Mouse (Mus musculus): ENCODE results near the gene Sfn. TPM values are rescaled to one million over a fixed set of nuclear protein-coding genes. Genes with fewer than 3 reads are reported as not detected.

Gene Sfn
- polyA plus RNA-seq (2014; fragmentation: Illumina TruSeq; extraction: RNeasy Lipid Tissue Mini Kit (QIAGEN cat#74804); ENCODE audit: low read depth, low replicate concordance), result 1.8 TPM

GRCm38 (mm10) chr4:133601721-133602218, at the start of gene Sfn:
TSS of gene Sfn (minus strand) at chr4:133602168.

DNA sequence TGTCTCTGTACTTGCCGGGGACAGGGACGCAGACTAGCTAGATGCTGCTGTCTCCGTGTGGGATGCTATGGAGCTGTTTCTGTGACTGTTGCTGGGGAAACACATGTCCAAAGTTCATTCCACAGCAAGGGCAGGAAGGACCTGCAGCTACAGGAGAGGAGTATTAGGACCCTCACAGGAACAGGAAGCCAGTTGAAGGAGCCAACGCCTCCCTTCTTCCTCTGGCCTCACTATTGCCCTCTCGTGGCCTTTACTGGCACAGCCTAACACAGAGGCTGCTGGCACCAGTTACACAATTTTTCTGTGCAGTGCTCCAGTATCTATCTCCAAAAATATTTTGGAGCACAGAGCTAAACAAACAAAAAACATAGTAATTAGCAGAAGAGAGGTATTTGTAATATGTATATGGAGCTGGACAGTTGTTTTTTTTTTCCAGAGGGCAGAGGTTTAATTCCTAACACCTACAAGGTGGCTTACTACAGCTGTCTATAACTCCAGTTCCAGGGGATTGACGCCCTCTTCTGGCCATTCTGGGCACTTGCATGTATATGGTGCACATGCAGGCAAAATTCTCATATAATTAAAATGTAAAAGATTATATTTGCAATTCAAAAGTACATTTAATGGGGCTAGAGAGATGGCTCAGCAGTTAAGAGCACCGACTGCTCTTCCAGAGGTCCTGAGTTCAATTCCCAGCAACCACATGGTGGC, 48.2 kb upstream of the Sfn start, which contains the start of gene Zdhhc18:
Gene Zdhhc18, minus strand, starts transcription at position 166 of the 711 bp plus-strand sequence.

DNA sequence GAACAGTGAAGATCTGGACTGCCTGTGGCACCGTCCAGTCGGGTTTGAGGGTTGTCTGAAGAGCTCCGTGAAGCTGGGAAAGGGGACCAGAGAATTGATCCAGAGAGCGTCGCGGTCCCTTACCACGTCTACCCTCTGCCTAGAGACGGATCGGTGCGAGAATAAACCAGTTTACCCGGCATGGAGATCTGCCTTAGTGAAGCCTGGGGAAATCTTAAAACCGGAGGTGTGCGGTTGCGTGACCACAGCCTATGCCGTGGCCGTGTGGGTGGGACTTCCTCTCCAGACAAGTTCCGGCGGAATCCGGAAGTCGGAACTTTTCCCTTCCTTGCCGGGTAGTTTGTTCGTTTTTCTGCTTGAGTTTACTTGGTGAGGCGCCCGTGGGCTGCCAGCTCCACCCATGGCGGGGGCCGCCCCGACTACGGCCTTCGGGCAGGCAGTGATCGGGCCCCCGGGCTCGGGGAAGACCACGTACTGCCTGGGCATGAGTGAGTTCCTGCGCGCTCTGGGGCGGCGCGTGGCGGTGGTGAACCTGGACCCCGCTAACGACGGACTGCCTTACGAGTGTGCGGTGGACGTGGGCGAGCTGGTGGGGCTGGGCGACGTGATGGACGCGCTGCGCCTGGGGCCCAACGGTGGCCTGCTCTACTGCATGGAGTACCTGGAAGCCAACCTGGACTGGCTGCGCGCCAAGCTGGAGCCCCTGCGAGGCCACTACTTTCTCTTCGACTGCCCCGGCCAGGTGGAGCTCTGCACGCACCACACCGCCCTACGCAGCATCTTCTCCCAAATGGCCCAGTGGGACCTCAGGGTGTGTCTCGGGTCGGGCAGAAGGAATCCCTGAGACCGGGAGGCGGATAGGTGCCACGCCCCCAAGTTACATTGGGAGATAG, 17.7 kb downstream of the Sfn start, which contains the start of gene Gpn2:
Gene Gpn2, plus strand, starts transcription at position 304 of the 893 bp plus-strand sequence.

DNA sequence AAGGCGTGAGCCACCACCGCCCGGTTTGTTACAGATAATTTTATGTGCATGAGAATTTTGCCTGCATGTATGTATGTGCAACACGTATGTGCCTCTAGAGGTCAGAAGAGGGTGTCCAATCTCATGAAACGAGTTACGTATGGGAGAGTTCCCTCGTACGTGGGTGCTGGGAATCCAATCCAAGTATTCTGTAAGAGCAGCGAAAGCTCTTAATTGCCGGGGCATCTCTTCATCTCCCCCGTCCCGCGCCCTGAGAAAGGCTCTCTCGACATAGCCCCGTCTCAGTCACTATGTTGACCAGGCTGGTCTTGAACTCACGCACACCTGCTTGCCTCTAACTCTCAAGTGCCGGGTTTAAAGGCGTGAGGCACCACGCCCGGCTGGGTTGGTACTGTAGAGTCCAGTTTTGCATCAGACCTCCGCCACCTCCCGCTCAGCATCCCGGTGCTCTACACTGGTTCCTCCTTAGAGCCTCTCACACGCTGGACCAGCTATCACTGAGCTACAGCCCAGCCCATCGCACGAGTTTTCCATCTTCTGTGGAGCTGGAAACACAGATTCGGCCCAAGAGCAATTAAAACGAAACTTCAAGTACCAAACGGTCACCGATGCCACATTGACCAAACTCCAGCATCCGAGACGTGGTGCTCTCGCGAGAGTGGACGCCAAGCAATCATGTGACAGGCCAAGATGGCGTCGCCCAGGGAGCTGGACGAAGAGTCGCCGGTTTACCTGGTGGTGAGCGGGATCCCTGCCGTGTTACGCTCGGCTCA, 27.7 kb downstream of the Sfn start, which contains the start of gene Gpatch3:
Gene Gpatch3, plus strand, starts transcription at position 676 of the 773 bp plus-strand sequence.

GRCm38 (mm10) chr4:133552768-133553447, 49.1 kb downstream of the Sfn start, which contains the start of gene Nr0b2:
TSS of gene Nr0b2 (plus strand) at chr4:133553376.

Other genes starting within 250 kb of the Sfn start
- gene Wdtc1, start 248.7 kb downstream of the Sfn start, polyA plus RNA-seq (2014; fragmentation: Illumina TruSeq; extraction: RNeasy Lipid Tissue Mini Kit (QIAGEN cat#74804); ENCODE audit: low read depth, low replicate concordance), result 48.1 TPM
- gene Slc9a1, start 232.5 kb downstream of the Sfn start, polyA plus RNA-seq (2014; fragmentation: Illumina TruSeq; extraction: RNeasy Lipid Tissue Mini Kit (QIAGEN cat#74804); ENCODE audit: low read depth, low replicate concordance), result 16.6 TPM
- 1.3 TPM for gene Tent5b, start 122.0 kb downstream of the Sfn start, polyA plus RNA-seq (2014; fragmentation: Illumina TruSeq; extraction: RNeasy Lipid Tissue Mini Kit (QIAGEN cat#74804); ENCODE audit: low read depth, low replicate concordance)
- 4.7 TPM for gene Trnp1, start 103.6 kb downstream of the Sfn start, polyA plus RNA-seq (2014; fragmentation: Illumina TruSeq; extraction: RNeasy Lipid Tissue Mini Kit (QIAGEN cat#74804); ENCODE audit: low read depth, low replicate concordance)
- gene Kdf1, start 83.2 kb downstream of the Sfn start, polyA plus RNA-seq (2014; fragmentation: Illumina TruSeq; extraction: RNeasy Lipid Tissue Mini Kit (QIAGEN cat#74804); ENCODE audit: low read depth, low replicate concordance), result not detected
- 126 TPM for gene Nudc, start 56.2 kb downstream of the Sfn start, polyA plus RNA-seq (2014; fragmentation: Illumina TruSeq; extraction: RNeasy Lipid Tissue Mini Kit (QIAGEN cat#74804); ENCODE audit: low read depth, low replicate concordance)
- 12.8 TPM for gene Nr0b2, start 48.8 kb downstream of the Sfn start, polyA plus RNA-seq (2014; fragmentation: Illumina TruSeq; extraction: RNeasy Lipid Tissue Mini Kit (QIAGEN cat#74804); ENCODE audit: low read depth, low replicate concordance)
- 2.0 TPM for gene Gpatch3, start 27.4 kb downstream of the Sfn start, polyA plus RNA-seq (2014; fragmentation: Illumina TruSeq; extraction: RNeasy Lipid Tissue Mini Kit (QIAGEN cat#74804); ENCODE audit: low read depth, low replicate concordance)
- 9.2 TPM for gene Gpn2, start 17.8 kb downstream of the Sfn start, polyA plus RNA-seq (2014; fragmentation: Illumina TruSeq; extraction: RNeasy Lipid Tissue Mini Kit (QIAGEN cat#74804); ENCODE audit: low read depth, low replicate concordance)
- 13.6 TPM for gene Zdhhc18, start 48.0 kb upstream of the Sfn start, polyA plus RNA-seq (2014; fragmentation: Illumina TruSeq; extraction: RNeasy Lipid Tissue Mini Kit (QIAGEN cat#74804); ENCODE audit: low read depth, low replicate concordance)
- 11.4 TPM for gene Pigv, start 70.5 kb upstream of the Sfn start, polyA plus RNA-seq (2014; fragmentation: Illumina TruSeq; extraction: RNeasy Lipid Tissue Mini Kit (QIAGEN cat#74804); ENCODE audit: low read depth, low replicate concordance)
- gene Arid1a, start 154.6 kb upstream of the Sfn start, polyA plus RNA-seq (2014; fragmentation: Illumina TruSeq; extraction: RNeasy Lipid Tissue Mini Kit (QIAGEN cat#74804); ENCODE audit: low read depth, low replicate concordance), result 21.0 TPM

Measured in heart, adult 10 weeks (tissue).